Mouse (Mus musculus) G1E (cell line): ENCODE data around the gene Vac14.

Experiments used
- CTCF ChIP-seq: IDR thresholded peaks from 2 replicates; pipeline ENCODE4 v1.5.1; 2012; ENCODE audit warnings: low read depth, low read length, inconsistent platforms, mixed read lengths
- GATA1 ChIP-seq: IDR thresholded peaks from 2 replicates; pipeline ENCODE4 v1.6.1; 2012; ENCODE audit warnings: borderline replicate concordance, low read length, inconsistent platforms, mixed read lengths
- POLR2AphosphoS5 ChIP-seq: IDR thresholded peaks from 2 replicates; pipeline ENCODE4 v1.6.1; 2012; ENCODE audit warnings: low read depth, low read length, inconsistent platforms; ENCODE audit not compliant: insufficient replicate concordance
- TAL1 ChIP-seq: conservative IDR thresholded peaks from 2 replicates; pipeline ENCODE4 v1.6.1; 2012; ENCODE audit warnings: low read depth, low read length, inconsistent platforms, mixed read lengths

- no peak for TF ChIP-seq CTCF
- TF ChIP-seq GATA1, result no peak
- TF ChIP-seq TAL1, result no peak
- no peak for TF ChIP-seq POLR2AphosphoS5
Observed at GRCm38 (mm10) chr8:110713073-110713472, 94.7 kb downstream of the Vac14 start.
